Mouse (Mus musculus) thymus, postnatal 0 days (tissue): ENCODE data around the gene Fth1. TPM values are rescaled to one million over a fixed set of nuclear protein-coding genes. Genes with fewer than 3 reads are reported as not detected.

Experiments
- DNase-seq: peaks from one replicate; pipeline ENCODE4 v3.0.0-alpha.2; 2015; ENCODE audit warnings: low spot score
- polyA plus RNA-seq: library from polyadenylated mRNA; unstranded; fragments of >200 nt; fragmentation: Nextera tagmentation; extraction: Ambion mirVana; gene quantifications from 2 replicates; pipeline ENCODE4 v1.2.1, GENCODE M21; 2015

The Fth1 gene
- polyA plus RNA-seq, 1 experiment from 2014 or later, result 2,649 TPM

DNA sequence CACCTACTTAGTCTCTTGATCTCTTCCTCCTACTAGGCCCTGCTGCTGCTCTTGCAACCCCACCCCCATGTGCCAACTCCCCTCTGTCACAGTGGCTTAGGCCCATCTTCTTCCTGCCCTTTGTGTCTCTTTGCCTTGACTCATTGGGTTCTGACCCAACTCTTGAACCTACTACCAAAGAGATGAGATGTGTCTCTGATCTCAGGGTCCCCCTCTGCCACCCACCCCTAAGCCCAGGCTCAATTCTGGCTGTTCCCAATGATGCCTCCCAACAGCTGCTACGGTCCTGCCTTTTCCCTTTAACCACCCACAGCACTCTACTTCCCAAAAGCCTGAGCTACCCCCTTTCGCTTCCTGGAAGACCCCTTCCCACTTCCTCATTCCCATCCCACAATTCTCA, 41.6 kb downstream of the Fth1 start:
- no peak for DNase-seq

DNA sequence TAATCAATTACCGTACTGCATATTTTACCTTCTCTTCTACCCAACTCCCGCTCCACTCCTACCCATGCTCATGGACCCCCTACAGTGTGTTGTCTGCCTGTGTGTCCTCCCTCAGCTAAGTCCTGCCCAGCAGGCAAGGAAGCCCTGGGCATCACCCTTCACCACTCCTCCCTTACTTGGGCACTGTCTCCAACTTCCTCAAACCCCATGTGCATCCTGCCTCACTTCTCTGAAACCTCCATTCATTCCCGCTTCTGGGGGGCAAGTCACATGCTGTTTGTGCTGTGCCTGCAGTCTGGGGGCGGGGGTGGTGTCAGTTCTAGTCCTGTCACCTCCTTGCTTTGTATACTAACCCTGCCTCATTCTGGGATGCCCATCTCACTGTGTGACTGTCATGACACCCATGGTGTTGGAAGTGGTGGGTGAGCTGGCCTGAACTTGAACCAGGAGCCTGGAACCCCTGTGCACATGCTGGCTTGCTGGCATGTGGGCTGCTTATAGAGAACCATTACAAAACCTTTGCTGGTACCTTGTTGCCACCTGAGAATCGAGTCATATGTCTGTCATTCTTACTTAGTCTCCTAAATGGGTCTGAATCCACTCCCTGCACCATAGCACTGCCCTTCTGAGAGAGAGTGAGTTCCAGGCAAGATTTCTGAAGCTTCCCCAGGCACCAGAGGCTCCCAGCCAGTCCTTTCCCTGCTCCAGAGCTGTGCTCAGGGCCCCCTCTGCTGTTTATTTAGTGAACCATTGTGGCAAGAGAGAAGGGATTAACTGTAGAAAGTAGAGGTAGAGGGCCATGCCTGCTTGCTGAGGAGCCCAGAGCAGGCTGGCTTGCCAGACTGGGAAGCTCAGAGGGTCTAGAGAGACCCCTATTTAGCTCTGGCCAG, 42.3 kb downstream of the Fth1 start:
- no peak for DNase-seq

DNA sequence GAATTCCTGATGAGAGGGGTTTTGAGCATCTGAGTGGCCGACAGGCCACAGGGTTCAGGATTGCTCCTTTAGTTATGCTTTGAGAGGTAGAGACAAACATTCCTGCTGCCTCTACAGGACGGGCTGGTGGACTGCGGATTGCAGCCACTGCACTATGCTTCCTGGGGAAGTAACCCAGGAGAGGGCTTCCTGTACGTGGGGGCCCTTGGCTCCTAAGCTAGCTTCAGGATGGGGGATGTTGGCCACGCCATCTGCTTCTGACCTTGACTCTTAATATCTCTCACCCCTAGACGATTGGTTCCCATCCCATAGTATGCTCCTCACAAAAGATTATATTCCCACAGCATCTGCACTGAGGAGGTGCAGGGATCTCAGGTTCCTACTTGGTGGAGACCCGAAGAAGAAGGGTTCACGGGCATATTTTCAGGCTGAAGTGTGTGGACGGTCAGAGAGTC, 42.9 kb downstream of the Fth1 start:
- no peak for DNase-seq

DNA sequence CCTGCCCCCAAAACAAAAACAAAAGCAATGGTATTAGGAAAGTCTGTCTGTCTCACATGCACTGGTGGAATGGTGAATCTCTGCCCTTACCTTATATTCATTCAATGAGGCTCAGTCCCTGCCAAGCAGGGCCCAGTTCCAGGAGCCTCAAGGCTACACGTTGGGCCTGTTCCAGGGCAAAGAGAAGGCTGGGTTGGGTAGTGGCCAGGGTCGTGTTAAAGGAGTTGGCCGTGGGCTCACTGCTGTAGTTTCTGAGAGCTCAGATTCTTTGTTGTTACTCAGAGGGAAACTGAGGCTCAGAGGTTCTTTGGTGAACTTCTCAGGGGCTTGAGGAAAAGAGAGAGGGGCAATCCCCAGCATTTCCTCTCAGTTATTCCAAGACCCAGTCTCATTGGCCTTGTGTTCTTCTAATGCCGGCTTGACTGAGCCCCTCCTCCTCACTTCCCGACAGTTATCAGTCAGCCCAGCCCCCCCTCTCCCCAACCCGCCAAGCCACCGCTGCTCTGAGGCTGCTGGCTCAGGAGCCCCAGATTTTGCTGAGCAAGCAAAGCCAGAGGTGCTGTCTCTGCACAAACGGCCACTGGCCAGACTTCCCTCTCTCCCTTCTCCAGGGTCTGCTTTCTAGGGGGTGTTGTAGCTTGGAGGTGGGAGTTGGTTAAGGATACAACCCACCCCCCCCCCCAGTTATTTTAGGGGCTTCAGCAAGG, 44.9 kb downstream of the Fth1 start:
- DNase-seq, result no peak

DNA sequence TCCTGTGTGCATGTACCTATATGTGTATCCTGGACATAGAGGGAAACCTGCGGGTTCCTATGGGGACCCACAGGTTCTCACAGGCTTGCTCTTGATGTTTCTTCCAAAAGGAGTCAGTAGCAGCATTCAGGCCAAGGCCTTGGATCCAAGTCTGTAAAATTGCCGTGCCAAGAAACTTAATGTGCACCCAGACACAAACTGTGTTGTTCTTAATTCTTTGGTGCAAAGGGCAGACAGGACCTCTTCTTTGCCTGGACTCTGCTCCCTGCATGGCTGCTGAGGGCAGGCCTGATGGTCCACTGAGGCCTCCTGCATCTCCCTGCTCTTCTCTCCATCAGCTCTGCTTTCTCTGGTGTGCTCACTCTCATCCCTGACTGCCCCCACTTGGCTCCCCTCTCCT, 49.3 kb downstream of the Fth1 start:
- no peak for DNase-seq

DNA sequence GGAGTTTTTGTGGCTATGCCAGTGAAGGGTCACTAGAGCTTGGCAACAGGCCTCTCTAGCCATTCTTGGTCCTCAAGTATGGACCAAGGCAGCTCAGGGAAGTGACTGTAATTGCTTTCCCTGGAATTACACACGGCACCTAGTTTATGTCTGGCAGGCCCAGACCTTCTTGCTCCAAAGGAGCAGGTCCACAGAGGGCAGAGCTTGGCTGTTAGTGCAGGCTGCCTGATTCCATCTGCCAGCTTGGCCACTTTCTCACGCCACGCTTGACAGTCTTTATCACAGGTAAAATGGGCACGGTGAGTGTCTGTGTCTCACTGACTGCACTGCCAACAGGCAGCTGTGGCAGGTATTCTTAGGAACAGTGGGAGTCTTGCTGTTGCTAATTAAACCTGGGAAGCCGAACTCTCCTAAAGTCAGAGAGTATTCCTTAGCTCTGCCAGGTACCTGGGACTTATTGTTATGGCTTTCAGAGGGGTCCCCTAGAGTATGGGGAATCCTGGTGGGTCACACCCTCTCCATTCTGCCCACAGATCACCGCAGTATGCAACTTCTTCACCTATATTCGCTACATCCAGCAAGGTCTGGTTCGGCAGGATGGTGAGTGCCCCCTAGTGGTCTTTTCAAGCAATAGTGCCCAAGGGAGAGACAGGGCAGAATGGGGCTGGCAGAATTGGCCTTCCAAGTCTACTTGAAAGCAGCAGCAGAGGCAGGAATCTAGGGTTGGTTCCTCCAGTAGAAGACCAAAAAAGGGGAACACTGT, 53.0 kb downstream of the Fth1 start:
- DNase-seq, result peak; percentile 79

DNA sequence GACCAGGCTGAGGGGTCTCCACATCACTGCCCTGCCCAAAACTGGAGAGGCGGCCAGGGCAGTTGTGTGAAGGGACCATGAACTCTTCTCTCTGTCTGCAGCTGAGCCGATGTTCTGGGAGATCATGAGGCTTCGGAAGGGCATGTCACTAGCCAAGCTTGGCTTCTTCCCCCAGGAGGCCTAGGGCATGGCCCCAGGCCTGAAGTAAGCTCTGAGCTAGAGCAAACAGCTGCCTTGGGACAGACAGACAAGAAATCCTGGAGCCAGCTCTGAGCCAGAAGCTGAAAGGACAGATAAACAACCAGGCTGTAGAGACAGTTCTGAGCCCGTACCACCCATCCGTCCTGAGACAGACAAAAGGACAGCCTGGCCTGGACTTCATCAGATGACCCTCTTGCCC, 54.0 kb downstream of the Fth1 start:
- DNase-seq, result no peak

Other genes starting within 250 kb of the Fth1 start
- gene Scgb2a2, start 133.0 kb upstream of the Fth1 start, polyA plus RNA-seq, result 0.15 TPM in 1 of 2 replicates, not detected in the other
- 102 and 134 TPM in 2 replicates for gene Incenp, start 81.0 kb upstream of the Fth1 start, polyA plus RNA-seq
- 0.39 and 0.54 TPM in 2 replicates for gene Best1, start 21.0 kb downstream of the Fth1 start, polyA plus RNA-seq
- 12.6 and 13.3 TPM in 2 replicates for gene Rab3il1, start 21.1 kb downstream of the Fth1 start, polyA plus RNA-seq
- gene Fads3, start 61.0 kb downstream of the Fth1 start, polyA plus RNA-seq, result 1.2 and 1.6 TPM in 2 replicates
- gene Fads2, start 121.1 kb downstream of the Fth1 start, polyA plus RNA-seq, result 27.7 and 29.0 TPM in 2 replicates
- 29.0 and 29.2 TPM in 2 replicates for gene Fads1, start 202.3 kb downstream of the Fth1 start, polyA plus RNA-seq
- gene Tmem258, start 223.4 kb downstream of the Fth1 start, polyA plus RNA-seq, result 563 and 614 TPM in 2 replicates
- gene Fen1, start 223.6 kb downstream of the Fth1 start, polyA plus RNA-seq, result 127 and 136 TPM in 2 replicates